Mouse (Mus musculus): ENCODE data around the gene Mical2. TPM values are rescaled to one million over a fixed set of nuclear protein-coding genes. Genes with fewer than 3 reads are reported as not detected.

The Mical2 gene
- total RNA-seq, 2 experiments from 2014 or later = 18.5 to 20.7 TPM

GRCm38 (mm10) chr7:112444152-112444984 lies 218.7 kb downstream of the Mical2 start:
- DNase-seq (ENCODE audit: low spot score in 2 of 2) = no peak

DNA sequence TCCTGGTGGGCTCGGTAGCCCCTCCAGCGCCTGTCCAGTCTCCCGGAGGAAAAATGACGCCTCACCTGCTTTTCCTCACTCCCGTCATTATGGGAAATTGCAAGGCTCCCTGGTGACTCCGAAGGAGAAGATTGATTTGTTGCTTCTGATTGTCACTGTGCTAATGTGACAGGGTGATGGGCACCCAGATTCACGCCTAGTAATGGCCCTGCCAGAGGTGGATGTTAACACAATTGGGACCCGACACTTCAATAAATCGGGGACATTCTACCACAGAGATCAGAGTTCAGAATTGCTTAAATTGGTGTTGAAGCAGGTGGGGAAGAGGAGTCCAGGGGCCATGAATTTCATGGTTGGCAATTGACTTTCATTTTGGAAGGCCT lies 219.3 kb downstream of the Mical2 start:
- no peak for DNase-seq (ENCODE audit: low spot score in 2 of 2)

- no peak for DNase-seq (ENCODE audit: low spot score in 2 of 2)
Observed at GRCm38 (mm10) chr7:112446498-112446897, 220.8 kb downstream of the Mical2 start.

DNA sequence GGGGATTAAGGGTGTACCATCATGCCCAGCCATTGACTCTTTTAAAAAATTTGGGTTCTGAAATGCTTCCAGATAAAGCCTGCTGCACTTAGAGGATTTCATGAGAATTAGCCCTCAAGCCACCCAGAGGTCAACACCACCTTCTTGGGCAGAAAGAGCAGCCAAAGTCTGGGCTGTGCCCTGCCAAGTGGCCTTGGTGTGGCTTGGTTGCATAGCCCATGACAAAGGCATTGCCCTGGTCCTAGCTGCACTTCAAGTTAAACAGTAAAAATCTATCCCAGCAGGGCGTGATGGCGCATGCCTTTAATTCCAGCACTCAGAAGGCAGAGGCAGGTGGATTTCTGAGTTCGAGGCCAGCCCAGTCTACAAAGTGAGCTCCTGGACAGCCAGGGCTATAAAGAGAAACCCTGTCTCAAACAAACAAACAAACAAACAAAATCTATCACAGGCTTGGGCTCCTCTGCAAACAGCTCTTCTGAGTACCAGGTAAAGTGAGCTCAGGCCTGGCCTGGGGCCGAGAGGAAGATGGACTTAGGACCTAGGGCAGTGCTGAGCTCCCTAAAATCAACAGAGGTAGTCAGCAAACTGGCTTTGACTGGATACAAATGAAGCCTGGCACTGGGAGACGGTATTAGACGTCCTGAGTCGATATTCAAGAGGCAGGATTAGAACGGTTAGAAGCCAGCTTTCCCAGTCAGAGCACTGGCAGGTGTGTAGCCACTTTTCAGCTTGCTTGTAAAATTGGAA lies 224.5 kb downstream of the Mical2 start:
- DNase-seq (ENCODE audit: low spot score in 2 of 2) = no peak

DNA sequence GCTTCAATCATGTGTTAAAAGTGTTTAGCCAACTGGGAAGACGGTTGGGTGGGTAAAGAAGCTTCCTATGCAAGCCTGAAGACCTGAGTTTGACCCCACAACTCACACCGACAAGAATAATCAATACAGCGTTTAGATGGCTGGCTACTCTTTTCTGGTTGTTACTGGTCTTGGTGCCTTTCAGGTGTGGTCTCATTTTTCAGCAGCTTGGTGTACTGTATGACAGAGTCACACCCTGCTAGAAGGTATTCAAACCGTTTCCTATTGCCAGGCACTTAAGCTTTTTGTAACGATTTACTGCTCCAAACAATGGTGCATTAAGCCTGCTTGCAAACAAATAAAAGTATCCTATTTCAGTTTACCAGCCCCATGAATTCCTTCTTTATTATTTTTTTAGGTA lies 226.8 kb downstream of the Mical2 start:
- no peak for DNase-seq (ENCODE audit: low spot score in 2 of 2)

DNA sequence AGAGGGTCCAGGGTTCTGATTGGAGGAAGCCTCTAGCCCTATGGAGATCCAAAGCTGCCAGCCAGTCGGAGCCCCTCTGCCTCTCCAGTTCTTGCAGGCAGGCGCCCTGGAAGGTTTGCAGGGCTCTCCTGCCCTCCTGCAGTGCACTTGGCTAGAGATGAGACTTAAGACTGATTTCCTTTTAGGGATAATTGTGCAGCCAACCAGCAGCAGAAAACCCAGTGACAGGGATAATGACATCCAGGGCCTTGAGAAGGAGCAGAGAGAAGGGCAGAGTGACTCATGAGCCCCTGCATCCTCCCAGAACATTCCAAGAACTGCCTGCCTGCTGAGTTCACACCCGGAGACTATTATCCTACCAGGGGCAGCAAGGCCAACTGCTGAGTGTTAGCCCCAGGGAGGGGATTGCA lies 228.2 kb downstream of the Mical2 start:
- DNase-seq (ENCODE audit: low spot score in 2 of 2) = no peak

DNA sequence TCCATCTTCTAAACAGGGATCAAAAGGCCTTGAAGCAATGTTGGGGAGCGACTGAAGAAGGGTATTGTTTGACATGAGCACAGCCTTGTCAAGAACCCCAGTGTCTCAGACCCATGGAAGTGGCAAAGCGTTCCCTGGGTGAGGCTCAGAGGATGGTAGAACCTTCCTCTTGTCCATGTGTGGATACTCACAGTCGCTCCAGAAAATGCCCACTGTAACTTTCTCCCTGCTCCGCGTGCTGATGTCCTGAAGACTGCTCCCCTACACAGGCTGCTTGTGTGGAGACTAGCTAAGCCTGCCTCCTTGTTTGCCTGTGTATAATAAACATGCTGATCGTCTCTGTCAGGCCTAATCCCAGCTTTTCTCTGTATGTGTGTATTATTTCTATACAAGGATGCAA lies 228.7 kb downstream of the Mical2 start:
- DNase-seq (ENCODE audit: low spot score in 2 of 2) = no peak

DNA sequence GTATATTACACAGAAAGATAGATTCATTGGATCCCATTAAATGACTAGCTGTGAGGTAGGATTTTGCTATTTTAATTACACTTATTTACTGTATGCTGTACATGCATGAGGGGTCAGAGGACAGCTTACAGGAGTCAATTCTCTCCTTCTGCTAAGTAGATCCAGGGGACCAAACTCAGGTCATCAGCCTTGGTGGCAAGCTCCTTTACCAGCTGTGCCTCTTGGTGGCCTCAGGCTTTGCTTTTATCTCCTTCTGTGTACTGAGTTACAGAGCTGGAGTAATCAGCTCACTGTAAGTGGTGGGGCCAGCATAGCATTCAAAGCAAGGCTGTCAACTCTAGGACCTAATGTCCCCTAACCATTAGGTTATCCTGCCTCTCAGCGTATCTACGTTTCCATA lies 229.3 kb downstream of the Mical2 start:
- DNase-seq (ENCODE audit: low spot score in 2 of 2) = no peak

DNA sequence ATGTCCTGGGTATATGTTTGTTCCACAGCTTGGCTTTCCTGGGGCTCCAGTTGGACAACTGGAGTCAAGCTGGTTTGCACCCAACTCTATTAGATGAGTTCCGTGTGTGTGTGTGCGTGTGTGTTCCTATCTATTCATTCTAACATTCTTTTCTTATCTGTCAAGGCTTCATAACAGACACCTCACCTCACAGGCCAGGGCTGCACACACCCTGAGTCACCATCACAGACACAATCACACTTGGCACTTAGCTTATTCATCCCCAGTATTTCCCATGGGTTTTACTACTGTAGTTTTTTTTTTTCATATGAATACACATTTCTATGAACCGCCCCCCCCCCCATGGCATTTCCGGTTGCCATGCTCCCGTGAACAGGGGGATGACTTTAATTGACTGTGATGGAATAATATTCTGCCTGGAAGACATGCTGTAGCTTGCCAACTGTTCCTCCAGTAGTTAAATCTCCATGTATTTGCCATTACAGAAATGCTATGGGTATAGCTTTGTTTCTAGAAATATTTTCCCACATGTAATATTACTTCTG lies 230.0 kb downstream of the Mical2 start:
- no peak for DNase-seq (ENCODE audit: low spot score in 2 of 2)

GRCm38 (mm10) chr7:112457373-112457772 lies 231.7 kb downstream of the Mical2 start:
- DNase-seq (ENCODE audit: low spot score in 2 of 2) = no peak

- no peak for DNase-seq (ENCODE audit: low spot score in 2 of 2)
Observed at GRCm38 (mm10) chr7:112457920-112458319, 232.3 kb downstream of the Mical2 start.

DNA sequence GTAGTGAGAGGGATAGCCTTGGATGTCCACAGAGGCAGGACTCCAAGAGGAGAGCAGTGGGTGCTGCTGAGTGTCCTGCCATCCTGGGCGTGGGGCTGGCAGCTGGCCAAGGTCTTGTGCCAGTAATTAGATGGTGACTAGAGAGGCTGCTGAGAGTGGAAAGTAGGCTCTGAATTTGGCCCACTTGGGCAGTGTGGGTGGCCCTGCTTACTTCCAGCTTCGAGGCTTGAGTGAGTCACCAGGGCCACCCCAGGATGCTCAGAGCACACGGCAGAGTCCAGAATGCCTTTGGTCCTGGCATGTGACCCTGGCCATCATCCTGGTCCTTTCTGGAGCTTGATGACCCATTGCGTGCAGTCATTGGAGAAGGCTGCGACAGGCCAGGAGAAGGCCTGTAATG lies 232.8 kb downstream of the Mical2 start:
- peak in 1 of 2 experiments; percentile 58 for DNase-seq (ENCODE audit: low spot score in 2 of 2)

Other genes with a start within 250 kb of the Mical2 start
- 100 to 1,000 TPM; 164 to 168 TPM for gene Usp47, start 202.4 kb upstream of the Mical2 start, total RNA-seq (2021)
- 10 to 100 TPM; 15.8 to 20.6 TPM for gene Dkk3, start 66.8 kb upstream of the Mical2 start, total RNA-seq (2021)
- 10 to 100 TPM; 73.8 to 77.9 TPM for gene Parva, start 201.6 kb downstream of the Mical2 start, total RNA-seq (2021)